Mouse (Mus musculus): Measurements from ENCODE around the gene Shcbp1l.

- no peak for TF ChIP-seq CTCF (IDR thresholded peaks at IDR 0.05; ENCODE audit: control insufficient read depth, insufficient read depth, low read length)
- no peak for TF ChIP-seq POLR2A (IDR thresholded peaks at IDR 0.05; ENCODE audit: borderline replicate concordance, control insufficient read depth, low read depth, low read length)
These were observed 9.1 kb downstream of the Shcbp1l start for GRCm38 (mm10) chr1:153433851-153434589.
